Mouse (Mus musculus) adrenal gland, adult (tissue): Measurements from ENCODE around the gene Hoxd3.

Source experiments
- DNase-seq, 2 experiments: peaks; one replicate each; pipeline ENCODE4 v3.0.0; 2022 to 2023; ENCODE audit warnings: low spot score in 1 of 2; ENCODE audit not compliant: inconsistent age in 2 of 2

Gene Hoxd3

DNA sequence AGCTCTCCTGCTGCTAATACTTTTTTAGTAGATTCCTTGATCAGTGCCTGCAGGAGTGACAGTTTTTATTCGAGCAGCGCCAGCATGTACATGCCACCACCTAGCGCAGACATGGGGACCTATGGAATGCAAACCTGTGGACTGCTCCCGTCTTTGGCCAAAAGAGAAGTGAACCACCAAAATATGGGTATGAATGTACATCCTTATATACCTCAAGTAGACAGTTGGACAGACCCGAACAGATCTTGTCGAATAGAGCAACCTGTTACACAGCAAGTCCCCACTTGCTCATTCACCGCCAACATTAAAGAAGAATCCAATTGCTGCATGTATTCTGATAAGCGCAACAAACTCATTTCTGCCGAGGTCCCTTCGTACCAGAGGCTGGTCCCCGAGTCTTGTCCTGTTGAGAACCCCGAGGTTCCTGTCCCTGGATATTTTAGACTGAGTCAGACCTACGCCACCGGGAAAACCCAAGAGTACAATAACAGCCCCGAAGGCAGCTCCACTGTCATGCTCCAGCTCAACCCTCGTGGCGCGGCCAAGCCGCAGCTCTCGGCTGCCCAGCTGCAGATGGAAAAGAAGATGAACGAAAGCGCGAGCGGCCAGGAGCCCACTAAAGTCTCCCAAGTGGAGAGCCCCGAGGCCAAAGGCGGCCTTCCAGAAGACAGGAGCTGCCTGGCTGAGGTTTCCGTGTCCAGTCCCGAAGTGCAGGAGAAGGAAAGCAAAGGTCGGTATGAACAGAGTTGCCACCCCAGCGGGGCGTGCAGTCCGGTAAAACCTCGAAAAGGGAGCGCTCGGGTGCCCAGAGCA lies 19.5 kb upstream of the Hoxd3 start:
- DNase-seq: peak in 1 of 2 experiments; percentile 49

DNA sequence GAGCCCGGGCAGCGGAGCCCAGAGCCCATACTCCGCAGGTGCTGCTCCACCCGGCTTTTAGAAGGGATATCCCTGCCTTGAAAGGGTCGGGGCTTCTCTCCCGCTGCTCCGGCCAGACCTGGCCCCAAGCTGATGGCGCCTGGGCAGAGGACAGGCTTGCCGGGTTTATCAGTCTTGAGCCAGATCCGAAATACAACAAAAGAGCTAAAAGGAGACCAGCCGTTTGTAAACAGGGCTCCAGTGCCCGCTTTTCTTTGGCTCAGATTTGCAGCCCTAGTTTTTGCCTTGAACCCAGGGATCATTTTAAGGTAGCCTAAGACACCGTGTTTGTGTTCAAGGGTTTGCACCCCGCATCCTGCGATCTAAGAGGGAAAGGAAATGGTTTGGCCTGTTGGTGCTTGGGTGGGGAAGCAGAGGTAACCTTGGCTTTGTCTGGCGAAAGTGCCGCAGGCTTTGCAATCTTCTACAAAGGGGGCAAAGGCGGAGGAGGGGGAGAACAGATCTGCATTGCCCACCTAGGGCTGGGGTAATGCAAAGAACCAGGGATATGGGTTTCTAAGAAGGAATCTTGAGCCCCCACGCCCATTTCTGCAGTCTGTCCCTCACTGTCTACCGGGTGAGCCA lies 18.8 kb upstream of the Hoxd3 start:
- peak in 1 of 2 experiments; percentile 37 for DNase-seq

GRCm38 (mm10) chr2:74693432-74693827 lies 18.3 kb upstream of the Hoxd3 start:
- DNase-seq: no peak

- DNase-seq: peak in 1 of 2 experiments; percentile 67
Observed at GRCm38 (mm10) chr2:74694066-74694465, 17.7 kb upstream of the Hoxd3 start.

DNA sequence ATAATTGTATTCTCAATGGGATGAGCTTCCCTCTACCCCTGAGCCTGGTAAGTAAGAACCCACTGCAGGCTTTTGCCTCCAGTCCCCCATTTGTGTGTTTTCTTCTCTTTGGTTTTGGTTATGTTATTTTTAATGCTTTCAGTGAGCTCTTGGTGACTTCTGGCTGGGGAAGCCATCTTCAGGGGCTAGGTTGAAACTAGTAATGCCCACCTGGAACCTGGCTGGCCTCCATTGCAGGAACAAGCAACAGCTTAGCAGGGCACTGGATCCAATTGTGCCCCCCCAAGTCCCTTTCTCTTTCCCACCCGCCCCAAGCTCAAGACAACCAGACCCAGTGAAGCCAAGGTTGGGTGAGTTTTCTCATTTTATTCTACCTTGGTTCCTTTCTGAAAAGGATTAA lies 16.3 kb upstream of the Hoxd3 start:
- no peak for DNase-seq

DNA sequence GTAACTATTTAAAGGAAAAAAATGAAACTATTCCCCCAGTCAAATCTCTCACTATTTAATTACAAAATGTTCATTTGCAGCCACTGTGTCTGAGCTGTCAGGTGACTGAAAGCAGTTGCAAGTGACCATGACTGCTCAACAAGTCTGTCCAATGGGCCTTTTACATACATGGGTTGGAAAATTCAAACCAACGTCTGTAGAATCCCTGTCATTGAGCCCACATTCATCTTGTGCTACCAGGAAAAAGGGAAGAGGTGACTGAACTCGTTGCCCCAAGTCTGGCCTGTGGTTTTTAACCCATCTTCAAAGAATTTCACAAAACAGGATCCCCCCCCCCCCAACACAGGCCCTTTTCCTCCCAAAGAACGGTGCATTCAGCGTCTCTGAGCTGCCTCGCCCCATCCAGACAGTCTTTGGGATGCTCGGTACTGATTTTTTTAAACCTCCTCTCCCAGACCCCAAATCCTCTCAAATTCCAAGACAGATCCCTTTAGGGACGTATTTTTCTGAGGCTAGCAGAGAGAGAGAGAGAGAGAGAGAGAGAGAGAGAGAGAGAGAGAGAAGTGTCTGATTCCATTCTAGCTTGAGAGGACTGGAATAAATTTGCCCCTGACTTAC lies 15.8 kb upstream of the Hoxd3 start:
- no peak for DNase-seq

DNA sequence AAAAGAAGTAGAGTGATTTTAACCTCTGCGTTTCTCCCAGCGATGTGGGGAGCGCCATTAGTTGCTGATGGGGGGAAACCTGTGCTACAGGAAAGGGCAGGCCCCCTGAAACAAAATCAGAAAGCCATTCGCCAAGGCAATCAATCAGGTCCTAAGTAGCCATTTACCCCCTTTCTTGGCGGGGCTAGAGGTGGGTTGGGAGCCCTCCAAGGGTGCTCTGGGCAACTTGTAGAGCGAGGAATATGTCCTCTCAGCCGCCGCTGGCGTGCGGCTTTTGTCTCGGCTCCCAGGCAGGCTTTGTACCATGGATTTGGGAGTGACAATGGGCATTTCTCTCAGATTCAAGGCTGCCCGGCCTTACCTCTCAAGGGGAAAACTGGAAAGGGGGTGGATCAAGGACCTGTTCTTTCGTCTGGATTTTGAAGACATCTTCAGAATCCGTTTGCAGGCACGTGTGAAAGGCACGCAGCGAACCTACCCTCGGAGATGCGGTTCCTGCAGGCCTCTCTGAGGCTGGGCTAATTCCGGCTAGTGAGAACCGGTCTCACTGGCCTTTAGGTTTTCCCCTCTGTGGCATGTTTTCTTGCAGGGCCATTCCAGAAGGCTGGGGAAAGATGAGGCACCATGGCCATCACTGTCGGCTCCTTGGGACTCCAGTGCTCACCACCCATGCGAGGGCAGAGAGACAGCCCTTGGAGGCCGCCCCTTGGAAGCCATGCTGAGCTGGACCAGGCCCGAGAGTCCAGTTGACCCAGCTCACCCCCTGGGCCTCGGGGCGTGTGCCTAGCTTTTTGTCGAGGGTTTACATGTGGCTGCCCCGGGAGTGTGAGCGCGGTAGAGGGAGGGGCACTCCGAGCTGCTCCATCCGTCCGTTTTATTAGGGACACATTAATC lies 15.0 kb upstream of the Hoxd3 start:
- DNase-seq: peak in 1 of 2 experiments; percentile 18

GRCm38 (mm10) chr2:74697567-74698121 lies 14.1 kb upstream of the Hoxd3 start, which contains the start of gene Hoxd9:
Hoxd9 (plus strand) TSS chr2:74697727.
- peak; percentile 79 to 94 for DNase-seq

GRCm38 (mm10) chr2:74698201-74699052 lies 13.3 kb upstream of the Hoxd3 start:
- DNase-seq: peak; percentile 64 to 86

DNA sequence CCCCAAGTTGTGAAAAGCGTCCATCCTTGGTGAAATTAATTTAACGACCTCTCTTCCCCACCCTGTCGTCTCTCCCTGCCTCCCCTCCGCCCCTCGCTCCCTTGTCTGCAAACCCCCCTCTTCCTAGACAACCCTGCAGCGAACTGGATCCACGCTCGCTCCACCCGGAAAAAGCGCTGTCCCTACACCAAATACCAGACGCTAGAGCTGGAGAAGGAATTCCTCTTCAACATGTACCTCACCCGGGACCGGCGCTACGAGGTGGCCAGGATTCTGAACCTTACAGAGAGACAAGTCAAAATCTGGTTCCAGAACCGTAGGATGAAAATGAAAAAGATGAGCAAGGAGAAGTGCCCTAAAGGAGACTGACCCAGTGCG lies 12.7 kb upstream of the Hoxd3 start:
- peak; percentile 33 to 73 for DNase-seq

DNA sequence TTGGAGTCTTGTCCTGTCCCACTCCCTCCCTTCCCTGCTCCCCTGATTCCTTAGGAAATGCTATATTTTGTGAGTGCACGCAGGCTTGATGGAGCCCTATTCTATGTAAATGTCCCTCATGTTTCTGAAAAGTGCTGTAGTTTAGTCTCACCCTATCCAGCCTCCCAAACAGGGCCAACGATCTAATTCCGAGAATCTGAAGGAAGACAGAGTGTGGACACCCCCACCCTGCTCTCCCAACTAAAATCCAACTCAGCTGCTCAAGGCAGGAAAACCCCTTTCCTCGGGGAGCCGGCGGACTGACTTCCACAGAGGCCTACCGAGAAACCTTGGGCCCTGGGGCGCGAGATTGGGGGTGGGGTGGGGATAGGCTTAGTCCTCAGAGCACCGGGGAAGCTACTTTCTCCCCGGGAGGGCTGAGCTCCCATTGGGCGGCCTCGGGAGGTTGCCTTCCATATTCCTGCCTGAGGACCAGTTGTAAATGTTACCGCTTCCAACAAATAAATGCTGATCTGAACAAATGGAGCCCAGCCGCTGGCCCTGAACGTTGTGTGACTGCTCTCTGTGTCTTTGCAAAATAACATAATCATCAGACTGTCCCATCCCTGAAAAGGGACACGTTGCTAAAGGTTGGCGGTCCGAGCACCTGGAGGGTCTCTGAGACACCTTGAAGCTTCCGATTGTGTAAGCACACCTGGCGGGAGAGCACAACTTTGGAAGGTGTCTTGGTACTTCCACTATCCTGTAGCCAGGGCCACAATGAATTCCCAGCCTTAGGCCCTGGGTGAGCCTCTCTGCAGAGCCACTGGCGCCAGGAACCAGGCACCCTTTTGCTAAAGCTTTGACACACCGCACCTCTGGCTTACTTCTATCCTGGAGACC lies 11.8 kb upstream of the Hoxd3 start:
- DNase-seq: peak; percentile 9 to 34

DNA sequence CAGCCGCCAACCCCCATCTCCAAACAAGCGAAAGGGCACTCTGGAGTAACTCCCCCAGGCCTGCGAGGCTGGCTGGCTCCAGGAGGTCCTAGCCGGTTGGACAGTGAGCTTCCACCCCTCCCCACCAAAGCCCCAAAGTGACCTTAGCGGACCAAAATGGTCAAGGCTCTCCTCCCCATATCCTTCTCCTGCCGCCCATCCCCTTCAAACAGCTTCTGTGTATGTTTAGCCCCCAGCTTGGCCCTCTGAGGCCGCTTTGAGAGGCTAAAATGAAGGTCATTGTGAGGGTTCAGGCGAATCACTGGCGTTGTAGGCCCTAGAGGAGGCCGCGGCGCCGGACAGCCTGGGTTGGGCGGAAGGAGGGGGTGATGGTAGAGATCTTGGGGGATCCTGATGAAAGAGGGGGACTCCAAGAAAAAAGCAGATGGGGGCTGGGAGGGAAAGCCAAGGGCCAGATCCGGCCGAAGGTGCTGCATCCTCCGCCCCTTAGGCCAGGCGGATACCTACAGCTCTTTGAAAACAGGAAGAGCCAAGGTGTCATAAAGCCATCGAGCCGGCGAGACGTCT lies 11.1 kb upstream of the Hoxd3 start:
- DNase-seq: peak in 1 of 2 experiments; percentile 27

DNA sequence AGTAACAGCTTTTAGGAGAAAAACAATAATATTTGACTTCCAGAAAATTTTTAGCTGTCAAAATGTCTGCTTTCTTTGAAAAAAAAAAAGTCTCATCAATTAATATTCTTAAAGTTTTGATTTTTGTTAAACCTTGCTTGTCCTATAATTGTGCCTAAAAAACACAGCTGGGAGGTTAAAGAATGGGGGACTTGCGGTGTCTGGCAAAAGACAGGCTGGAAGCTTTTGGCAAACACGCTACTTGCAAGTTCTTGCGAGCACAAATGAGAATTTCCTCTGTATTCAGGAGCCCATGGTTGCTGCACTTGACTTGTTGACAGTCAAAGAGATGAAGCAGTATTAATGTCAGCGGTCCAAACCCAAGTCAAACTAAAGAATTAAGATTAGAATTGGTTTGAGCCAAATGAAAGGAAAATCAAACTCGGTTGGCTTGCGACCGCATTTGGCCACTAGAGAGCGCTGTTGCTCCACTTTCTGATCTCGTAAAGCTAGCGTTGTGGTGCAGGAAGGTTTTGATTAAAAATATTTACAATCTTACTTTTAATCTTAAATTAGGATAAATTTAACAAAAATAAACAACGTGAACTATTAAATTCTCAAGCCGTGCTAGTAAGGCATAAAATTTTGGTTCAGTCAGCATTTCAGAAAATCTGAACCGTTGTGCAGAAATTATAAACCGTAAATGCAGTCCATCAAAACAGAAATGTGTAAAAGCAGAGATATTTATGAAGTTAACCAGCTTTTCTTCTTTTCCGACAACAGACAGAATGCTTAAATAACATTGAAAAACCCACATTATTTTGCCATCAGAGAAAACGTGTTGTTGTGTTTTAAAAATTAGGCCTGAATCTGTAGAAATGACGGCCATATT lies 9.5 kb upstream of the Hoxd3 start:
- DNase-seq: peak; percentile 68 to 93

DNA sequence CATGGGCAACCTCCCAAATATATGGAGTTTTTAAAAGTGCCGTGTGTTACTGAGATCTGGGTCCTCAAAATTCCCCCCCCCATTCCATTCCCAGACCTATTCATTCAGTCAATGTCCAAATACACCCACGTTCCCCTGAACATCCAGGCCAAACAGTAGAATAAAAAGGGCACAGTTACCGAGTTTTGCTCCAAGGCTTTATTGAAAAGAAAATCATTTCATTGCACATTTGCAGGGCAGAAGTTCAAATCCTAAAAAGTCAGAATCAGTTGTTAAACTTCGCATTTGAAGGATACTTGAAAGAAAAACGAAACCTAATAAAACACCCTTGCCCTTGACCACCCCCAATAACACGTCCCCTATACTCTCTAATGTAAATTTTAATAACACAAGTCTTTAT lies 8.9 kb upstream of the Hoxd3 start:
- DNase-seq: no peak

- no peak for DNase-seq
Observed at GRCm38 (mm10) chr2:74703317-74703716, 8.4 kb upstream of the Hoxd3 start.

- DNase-seq: peak in 1 of 2 experiments; percentile 47
Observed at GRCm38 (mm10) chr2:74703720-74704392, 7.9 kb upstream of the Hoxd3 start.
